Mouse (Mus musculus): ENCODE data around the gene H2al1b. TPM values are rescaled to one million over a fixed set of nuclear protein-coding genes. Genes with fewer than 3 reads are reported as not detected.

H2al1b gene
- polyA plus RNA-seq, 1 experiment from 2014 or later, result not detected

Other genes starting within 250 kb of the H2al1b start
- not detected in 2 replicates for gene H2al1a, start 3.2 kb upstream of the H2al1b start, polyA plus RNA-seq (2015; fragmentation: Nextera tagmentation; extraction: Ambion mirVana)
- not detected in 2 replicates for gene H2al1c, start 3.2 kb downstream of the H2al1b start, polyA plus RNA-seq (2015; fragmentation: Nextera tagmentation; extraction: Ambion mirVana)
- gene H2al1d, start 6.4 kb downstream of the H2al1b start, polyA plus RNA-seq (2015; fragmentation: Nextera tagmentation; extraction: Ambion mirVana), result not detected in 2 replicates
- gene H2al1e, start 9.5 kb downstream of the H2al1b start, polyA plus RNA-seq (2015; fragmentation: Nextera tagmentation; extraction: Ambion mirVana), result not detected in 2 replicates
- gene H2al1f, start 12.7 kb downstream of the H2al1b start, polyA plus RNA-seq (2015; fragmentation: Nextera tagmentation; extraction: Ambion mirVana), result not detected in 2 replicates
- gene H2al1g, start 15.8 kb downstream of the H2al1b start, polyA plus RNA-seq (2015; fragmentation: Nextera tagmentation; extraction: Ambion mirVana), result not detected in 2 replicates
- not detected in 2 replicates for gene H2al1h, start 19.1 kb downstream of the H2al1b start, polyA plus RNA-seq (2015; fragmentation: Nextera tagmentation; extraction: Ambion mirVana)
- gene H2al1i, start 22.2 kb downstream of the H2al1b start, polyA plus RNA-seq (2015; fragmentation: Nextera tagmentation; extraction: Ambion mirVana), result not detected in 2 replicates
- gene H2al1j, start 25.4 kb downstream of the H2al1b start, polyA plus RNA-seq (2015; fragmentation: Nextera tagmentation; extraction: Ambion mirVana), result not detected in 2 replicates

Measured in midbrain, embryonic 13.5 days (tissue).